Mouse (Mus musculus): ENCODE results near the gene Fbxo5.

GRCm38 (mm10) chr10:5805731-5806307 lies 419 bp upstream of the Fbxo5 start:
- TF ChIP-seq CTCF (IDR thresholded peaks at IDR 0.05; ENCODE audit: extremely low read depth, insufficient read depth, low read length), result no peak
- TF ChIP-seq POLR2A (IDR thresholded peaks at IDR 0.05; ENCODE audit: extremely low read depth, insufficient read depth, low read length), result 0 out of 2 replicates have a peak, but pooled peaks have one; percentile 37

All from cortical plate, adult 2 months (tissue).